Mouse (Mus musculus): Measurements from ENCODE around the gene Klrb1b. TPM values are rescaled to one million over a fixed set of nuclear protein-coding genes. Genes with fewer than 3 reads are reported as not detected.
"Not testable (repeated sequence)": the region's sequence is repeated elsewhere in the genome, so short reads cannot be mapped to it uniquely, and the experiment has no call there.

The Klrb1b gene
- polyA plus RNA-seq, 1 experiment from 2014 or later: 0.33 TPM

GRCm38 (mm10) chr6:128804823-128805640 lies 21.1 kb downstream of the Klrb1b start:
- not testable (repeated sequence) for H3K4me1 ChIP-seq (replicated peaks; ENCODE audit: control insufficient read depth, insufficient read depth, low read length); H3K36me3 ChIP-seq (ENCODE audit: control insufficient read depth, insufficient read depth, low read length); H3K27ac ChIP-seq (ENCODE audit: low read length); H3K9ac ChIP-seq (ENCODE audit: low read length); H3K9me3 ChIP-seq (ENCODE audit: control insufficient read depth, low read length); ATAC-seq (ENCODE audit: low read depth); H3K27me3 ChIP-seq (ENCODE audit: control insufficient read depth, insufficient read depth, low read depth, low read length); H3K4me3 ChIP-seq (ENCODE audit: low read length); H3K4me2 ChIP-seq (ENCODE audit: low read depth, low read length)
- 50% methylated on average over 7 of the region's 7 CpGs for WGBS

GRCm38 (mm10) chr6:128802999-128803857 lies 22.9 kb downstream of the Klrb1b start:
- Histone ChIP-seq H3K4me3 (ENCODE audit: low read length) (peak overlapping the region; percentile 59), H3K9ac (ENCODE audit: low read length) (peak overlapping the region; percentile 71), H3K27ac (ENCODE audit: low read length) (peak overlapping the region; percentile 76), H3K27me3 (ENCODE audit: control insufficient read depth, insufficient read depth, low read depth, low read length) (no peaks in the 10 kb centered on the region), H3K4me2 (ENCODE audit: low read depth, low read length) (peak overlapping the region; percentile 78), H3K9me3 (ENCODE audit: control insufficient read depth, low read length) (no peaks in the 10 kb centered on the region), H3K4me1 (replicated peaks; ENCODE audit: control insufficient read depth, insufficient read depth, low read length) (peaks cover 2% of the 10 kb centered on the region; the same call in 1 of the 2 replicates), H3K36me3 (ENCODE audit: control insufficient read depth, insufficient read depth, low read length) (no peaks in the 10 kb centered on the region)
- 5% methylated on average over 26 of the region's 26 CpGs for WGBS
- peak; percentile 94 for ATAC-seq (ENCODE audit: low read depth)

GRCm38 (mm10) chr6:128802557-128802956 lies 23.6 kb downstream of the Klrb1b start:
- Histone ChIP-seq H3K4me3 (ENCODE audit: low read length) (peak overlapping the region; percentile 59), H3K4me2 (ENCODE audit: low read depth, low read length) (peak overlapping the region; percentile 78), H3K4me1 (replicated peaks; ENCODE audit: control insufficient read depth, insufficient read depth, low read length) (peaks cover 7% of the 10 kb centered on the region; the same call in 1 of the 2 replicates), H3K9me3 (ENCODE audit: control insufficient read depth, low read length) (no peaks in the 10 kb centered on the region), H3K9ac (ENCODE audit: low read length) (peak overlapping the region; percentile 71), H3K27me3 (ENCODE audit: control insufficient read depth, insufficient read depth, low read depth, low read length) (no peaks in the 10 kb centered on the region), H3K36me3 (ENCODE audit: control insufficient read depth, insufficient read depth, low read length) (no peaks in the 10 kb centered on the region), H3K27ac (ENCODE audit: low read length) (peak overlapping the region; percentile 76)
- 10% methylated on average over 10 of the region's 10 CpGs for WGBS
- peak; percentile 39 for ATAC-seq (ENCODE audit: low read depth)

GRCm38 (mm10) chr6:128800696-128801095 lies 25.4 kb downstream of the Klrb1b start:
- not testable (repeated sequence) for H3K9ac ChIP-seq (ENCODE audit: low read length); H3K9me3 ChIP-seq (ENCODE audit: control insufficient read depth, low read length); ATAC-seq (ENCODE audit: low read depth); H3K4me1 ChIP-seq (replicated peaks; ENCODE audit: control insufficient read depth, insufficient read depth, low read length); H3K27ac ChIP-seq (ENCODE audit: low read length); H3K4me2 ChIP-seq (ENCODE audit: low read depth, low read length); H3K4me3 ChIP-seq (ENCODE audit: low read length); H3K27me3 ChIP-seq (ENCODE audit: control insufficient read depth, insufficient read depth, low read depth, low read length); H3K36me3 ChIP-seq (ENCODE audit: control insufficient read depth, insufficient read depth, low read length)
- WGBS: 75% methylated on average over 5 of the region's 5 CpGs

- peak overlapping the region; percentile 52 for H3K27ac ChIP-seq (ENCODE audit: low read length)
- H3K27me3 ChIP-seq (ENCODE audit: control insufficient read depth, insufficient read depth, low read depth, low read length): no peaks in the 10 kb centered on the region
- no peak for ATAC-seq (ENCODE audit: low read depth)
- H3K9me3 ChIP-seq (ENCODE audit: control insufficient read depth, low read length): no peaks in the 10 kb centered on the region
- 13% methylated on average over 7 of the region's 7 CpGs for WGBS
- H3K4me3 ChIP-seq (ENCODE audit: low read length): peak overlapping the region; percentile 67
- peak overlapping the region; percentile 74 for H3K9ac ChIP-seq (ENCODE audit: low read length)
- peak overlapping the region; percentile 60 for H3K4me2 ChIP-seq (ENCODE audit: low read depth, low read length)
- H3K36me3 ChIP-seq (ENCODE audit: control insufficient read depth, insufficient read depth, low read length): no peaks in the 10 kb centered on the region
- peaks cover 7% of the 10 kb centered on the region; the same call in 1 of the 2 replicates for H3K4me1 ChIP-seq (replicated peaks; ENCODE audit: control insufficient read depth, insufficient read depth, low read length)
These were observed 26.2 kb downstream of the Klrb1b start for GRCm38 (mm10) chr6:128799896-128800270.

GRCm38 (mm10) chr6:128799144-128799895 lies 26.8 kb downstream of the Klrb1b start:
- WGBS: under 1% methylated on average over 49 of the region's 49 CpGs
- H3K27me3 ChIP-seq (ENCODE audit: control insufficient read depth, insufficient read depth, low read depth, low read length): not testable (repeated sequence)
- ATAC-seq (ENCODE audit: low read depth): peak; percentile 72

GRCm38 (mm10) chr6:128798772-128799143 lies 27.4 kb downstream of the Klrb1b start:
- H3K27me3 ChIP-seq (ENCODE audit: control insufficient read depth, insufficient read depth, low read depth, low read length); H3K36me3 ChIP-seq (ENCODE audit: control insufficient read depth, insufficient read depth, low read length); H3K4me1 ChIP-seq (replicated peaks; ENCODE audit: control insufficient read depth, insufficient read depth, low read length); H3K9me3 ChIP-seq (ENCODE audit: control insufficient read depth, low read length): not testable (repeated sequence)
- peak overlapping the region; percentile 71 for H3K4me2 ChIP-seq (ENCODE audit: low read depth, low read length)
- WGBS: 0% methylated on average over 20 of the region's 20 CpGs
- ATAC-seq (ENCODE audit: low read depth): peak; percentile 49
- H3K9ac ChIP-seq (ENCODE audit: low read length): peak overlapping the region; percentile 74
- H3K4me3 ChIP-seq (ENCODE audit: low read length): peak overlapping the region; percentile 67
- H3K27ac ChIP-seq (ENCODE audit: low read length): peak overlapping the region; percentile 93

More at GRCm38 (mm10) chr6:128799144-128799895, 26.8 kb downstream of the Klrb1b start:
- H3K4me2 ChIP-seq (ENCODE audit: low read depth, low read length): peak overlapping the region; percentile 71
- not testable (repeated sequence) for H3K9me3 ChIP-seq (ENCODE audit: control insufficient read depth, low read length); H3K4me1 ChIP-seq (replicated peaks; ENCODE audit: control insufficient read depth, insufficient read depth, low read length); H3K36me3 ChIP-seq (ENCODE audit: control insufficient read depth, insufficient read depth, low read length)
- H3K9ac ChIP-seq (ENCODE audit: low read length): peak overlapping the region; percentile 74
- peak overlapping the region; percentile 67 for H3K4me3 ChIP-seq (ENCODE audit: low read length)
- H3K27ac ChIP-seq (ENCODE audit: low read length): peak overlapping the region; percentile 93

- Histone ChIP-seq H3K9ac (ENCODE audit: low read length) (peak overlapping the region; percentile 38), H3K4me2 (ENCODE audit: low read depth, low read length) (peak overlapping the region; percentile 71), H3K9me3 (ENCODE audit: control insufficient read depth, low read length) (no peaks in the 10 kb centered on the region), H3K36me3 (ENCODE audit: control insufficient read depth, insufficient read depth, low read length) (no peaks in the 10 kb centered on the region), H3K27ac (ENCODE audit: low read length) (peak overlapping the region; percentile 41; the same call in 1 of the 2 replicates), H3K4me1 (replicated peaks; ENCODE audit: control insufficient read depth, insufficient read depth, low read length) (peaks cover 7% of the 10 kb centered on the region; the same call in 1 of the 2 replicates), H3K27me3 (ENCODE audit: control insufficient read depth, insufficient read depth, low read depth, low read length) (no peaks in the 10 kb centered on the region), H3K4me3 (ENCODE audit: low read length) (peak overlapping the region; percentile 67)
- 13% methylated on average over 15 of the region's 15 CpGs for WGBS
- ATAC-seq (ENCODE audit: low read depth): no peak
These were observed 28.0 kb downstream of the Klrb1b start for GRCm38 (mm10) chr6:128797936-128798771.

Data from lung, embryonic 16.5 days (tissue).